Mouse (Mus musculus): Measurements from ENCODE around the gene Mrpl52.

DNA sequence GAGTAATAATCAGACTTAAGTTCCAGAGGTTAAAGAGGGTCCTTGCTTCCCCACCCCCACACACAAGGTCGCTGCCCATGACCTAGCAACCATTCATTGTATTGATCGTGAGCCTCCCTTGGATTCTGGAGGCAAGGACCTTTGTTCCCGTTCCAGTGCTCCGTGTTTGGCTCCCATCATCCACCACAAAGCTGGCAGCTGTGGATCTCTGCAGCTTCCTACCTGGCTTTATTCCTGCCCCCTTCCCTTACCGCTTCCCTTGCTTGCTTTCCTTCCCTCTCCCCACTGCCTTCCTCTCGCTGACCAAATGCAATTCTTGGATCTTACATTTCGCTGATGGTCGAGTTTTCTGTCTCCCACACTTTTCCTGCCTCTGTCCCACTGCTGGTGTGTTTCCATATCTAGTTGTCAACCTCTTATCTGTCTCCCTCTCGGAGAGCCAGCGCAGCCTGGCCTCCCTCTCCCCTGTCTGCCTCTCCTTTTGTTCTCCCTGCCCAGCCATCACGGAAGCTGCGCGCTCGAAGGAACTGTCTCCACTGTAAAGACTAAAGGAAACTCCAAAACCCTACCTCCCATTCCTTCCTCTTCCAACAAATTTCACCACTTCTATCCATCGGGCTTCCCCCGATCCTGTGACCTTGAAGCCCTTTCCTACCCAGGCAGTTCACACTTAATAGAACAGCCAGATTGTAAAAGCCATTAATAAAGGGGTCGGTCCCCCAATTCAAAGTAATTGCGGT lies 3.9 kb downstream of the Mrpl52 start:
- TF ChIP-seq MXI1 (IDR thresholded peaks at IDR 0.05; ENCODE audit: low read depth, low read length) = peak; percentile 35; the same call in 1 of the 2 replicates
- TF ChIP-seq TCF12 (IDR thresholded peaks at IDR 0.05; ENCODE audit: low read depth, low read length) = 0 out of 2 replicates have a peak, but pooled peaks have one; percentile 25
- no peak for TF ChIP-seq USF1 (IDR thresholded peaks at IDR 0.05; ENCODE audit: low read depth, low read length)
- no peak for TF ChIP-seq CTCF (IDR thresholded peaks at IDR 0.05 in 2 of 3, conservative IDR thresholded peaks at IDR 0.05 in 1 of 3; ENCODE audit: control insufficient read depth in 1 of 3, insufficient read depth in 1 of 3, low read depth in 2 of 3, low read length in 3 of 3, poor library complexity in 1 of 3, severe bottlenecking in 1 of 3)
- TF ChIP-seq ETS1 (IDR thresholded peaks at IDR 0.05; ENCODE audit: low read depth, low read length) = 0 out of 2 replicates have a peak, but pooled peaks have one; percentile 1
- no peak for TF ChIP-seq MAFK (IDR thresholded peaks at IDR 0.05; ENCODE audit: borderline replicate concordance, low read depth, low read length)
- no peak for TF ChIP-seq CHD1 (IDR thresholded peaks at IDR 0.05; ENCODE audit: low read depth, low read length)

Data from MEL (cell line).